Mouse (Mus musculus) ovary, adult 18-20 months (tissue): ENCODE results near the gene Defb19.

Experiments used
- DNase-seq: peaks from one replicate; pipeline ENCODE4 v3.0.0; 2022; ENCODE audit warnings: low spot score, mixed read lengths

Defb19 gene

GRCm38 (mm10) chr2:152580107-152580506, at the start of gene Defb19:
Gene Defb19, minus strand, starts transcription at chr2:152580312.
- DNase-seq: peak; percentile 67

GRCm38 (mm10) chr2:152629904-152630303, 49.8 kb upstream of the Defb19 start:
- no peak for DNase-seq

- no peak for DNase-seq
These were observed 49.1 kb upstream of the Defb19 start for GRCm38 (mm10) chr2:152629239-152629638.

GRCm38 (mm10) chr2:152628066-152628465, 48.0 kb upstream of the Defb19 start:
- DNase-seq: no peak

- DNase-seq: no peak
These were observed 46.9 kb upstream of the Defb19 start, which contains the start of gene Rem1 for GRCm38 (mm10) chr2:152626774-152627591. Gene Rem1, plus strand, starts transcription at chr2:152626951.

- DNase-seq: no peak
These were observed 45.1 kb upstream of the Defb19 start for GRCm38 (mm10) chr2:152625256-152625655.

- DNase-seq: no peak
These were observed 44.5 kb upstream of the Defb19 start for GRCm38 (mm10) chr2:152624566-152624965.

- DNase-seq: no peak
These were observed 42.8 kb upstream of the Defb19 start, which contains the start of gene Defb25 for GRCm38 (mm10) chr2:152622953-152623352. Gene Defb25, minus strand, starts transcription at chr2:152623053.

GRCm38 (mm10) chr2:152622151-152622550, 42.0 kb upstream of the Defb19 start:
- no peak for DNase-seq

- no peak for DNase-seq
These were observed 40.4 kb upstream of the Defb19 start for GRCm38 (mm10) chr2:152620367-152621134.

- no peak for DNase-seq
These were observed 37.3 kb upstream of the Defb19 start for GRCm38 (mm10) chr2:152617374-152617773.

- DNase-seq: no peak
These were observed 36.4 kb upstream of the Defb19 start for GRCm38 (mm10) chr2:152616470-152616869.

- peak; percentile 39 for DNase-seq
These were observed 35.5 kb upstream of the Defb19 start for GRCm38 (mm10) chr2:152615563-152615962.

GRCm38 (mm10) chr2:152612193-152612592, 32.1 kb upstream of the Defb19 start:
- DNase-seq: no peak

GRCm38 (mm10) chr2:152608719-152609118, 28.6 kb upstream of the Defb19 start:
- DNase-seq: no peak

- no peak for DNase-seq
These were observed 27.6 kb upstream of the Defb19 start for GRCm38 (mm10) chr2:152607746-152608145.

GRCm38 (mm10) chr2:152604057-152604456, 23.9 kb upstream of the Defb19 start, which contains the start of gene Defb36:
Gene Defb36, plus strand, starts transcription at chr2:152604327.
- peak; percentile 11 for DNase-seq

- DNase-seq: no peak
These were observed 21.3 kb upstream of the Defb19 start for GRCm38 (mm10) chr2:152601275-152601960.

GRCm38 (mm10) chr2:152600076-152600475, 20.0 kb upstream of the Defb19 start:
- peak; percentile 22 for DNase-seq

- DNase-seq: no peak
These were observed 19.2 kb upstream of the Defb19 start, which contains the start of gene Defb45 for GRCm38 (mm10) chr2:152599299-152599698. Gene Defb45, minus strand, starts transcription at chr2:152599399.

GRCm38 (mm10) chr2:152589021-152589420, 8.9 kb upstream of the Defb19 start:
- no peak for DNase-seq

- DNase-seq: no peak
These were observed 8.3 kb upstream of the Defb19 start for GRCm38 (mm10) chr2:152588450-152588849.
